Mouse (Mus musculus): ENCODE results near the gene Kctd15. TPM values are rescaled to one million over a fixed set of nuclear protein-coding genes. Genes with fewer than 3 reads are reported as not detected.

Gene Kctd15
- total and polyA plus RNA-seq, 2 experiments: 2.5 to 10.7 TPM

DNA sequence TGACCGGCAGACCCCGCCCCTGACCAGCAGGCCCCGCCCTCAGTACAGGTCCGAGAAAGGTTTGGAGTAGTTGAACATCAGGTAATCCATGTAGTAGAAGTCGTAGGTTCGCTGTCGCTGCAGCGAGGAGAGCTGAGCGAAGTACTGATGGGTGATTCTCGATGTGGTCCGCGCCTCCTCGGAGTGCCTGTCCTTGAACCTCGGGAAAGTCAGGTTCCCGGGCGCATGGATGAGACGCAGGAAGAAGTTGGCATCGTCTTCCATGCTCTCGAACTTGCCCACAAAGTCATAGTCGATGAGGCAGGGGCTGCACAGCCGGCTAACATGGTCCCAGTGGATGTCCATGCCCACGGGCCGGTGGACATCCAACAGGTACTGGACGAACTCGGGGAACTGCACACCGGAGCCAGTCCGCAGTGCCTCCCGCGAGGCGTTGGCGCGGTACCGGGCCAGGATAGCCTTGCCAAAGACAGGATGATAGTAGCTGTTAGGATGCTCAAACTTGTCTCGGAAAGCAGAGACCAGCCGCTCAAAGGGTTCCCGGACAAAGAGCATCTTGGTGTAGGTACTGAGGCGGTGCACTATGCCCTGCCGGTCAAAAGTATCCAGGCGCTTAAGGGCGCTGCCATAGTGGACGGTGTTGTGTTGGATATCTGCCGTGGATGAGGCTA is 18.7 kb upstream of the Kctd15 start:
- Histone ChIP-seq H3K79me2 (ENCODE audit: control insufficient read depth, insufficient read depth, low read length) (no peaks in the 10 kb centered on the region), H3K27me3 (ENCODE audit: control insufficient read depth, insufficient read depth, low read length) (peaks cover 8% of the 10 kb centered on the region), H3K27ac (replicated peaks; ENCODE audit: insufficient read depth, low read depth, low read length) (no peak overlapping the region), H3K36me3 (ENCODE audit: control insufficient read depth, insufficient read depth, low read length) (no peaks in the 10 kb centered on the region), H3K4me3 (ENCODE audit: insufficient read depth, low read depth, low read length) (no peak overlapping the region), H3K9ac (ENCODE audit: low read depth, low read length) (no peak overlapping the region), H3K4me1 (ENCODE audit: control insufficient read depth, insufficient read depth, low read length) (no peaks in the 10 kb centered on the region)
- 24% methylated on average over 42 of the region's 42 CpGs for whole genome bisulfite sequencing
- no peak for TF ChIP-seq CTCF (IDR thresholded peaks at IDR 0.05; ENCODE audit: low read depth, low read length)
- no peak for TF ChIP-seq POLR2A (IDR thresholded peaks at IDR 0.05; ENCODE audit: extremely low read depth, insufficient read depth, low read length)
- DNase-seq (ENCODE audit: extremely low read depth, low read depth, low spot score): no peak

- no peak for DNase-seq (ENCODE audit: extremely low read depth, low read depth, low spot score)
- WGBS: 83% methylated on average over 4 of the region's 4 CpGs
These were observed 16.4 kb upstream of the Kctd15 start for GRCm38 (mm10) chr7:34672916-34673315.

GRCm38 (mm10) chr7:34671911-34672310 is 15.4 kb upstream of the Kctd15 start:
- peak; percentile 100 for TF ChIP-seq CTCF (IDR thresholded peaks at IDR 0.05; ENCODE audit: low read depth, low read length)
- no peak for TF ChIP-seq POLR2A (IDR thresholded peaks at IDR 0.05; ENCODE audit: extremely low read depth, insufficient read depth, low read length)
- Histone ChIP-seq H3K4me1 (ENCODE audit: control insufficient read depth, insufficient read depth, low read length) (no peaks in the 10 kb centered on the region), H3K27me3 (ENCODE audit: control insufficient read depth, insufficient read depth, low read length) (peaks cover 8% of the 10 kb centered on the region), H3K79me2 (ENCODE audit: control insufficient read depth, insufficient read depth, low read length) (no peaks in the 10 kb centered on the region), H3K27ac (replicated peaks; ENCODE audit: insufficient read depth, low read depth, low read length) (no peak overlapping the region), H3K9ac (ENCODE audit: low read depth, low read length) (no peak overlapping the region), H3K36me3 (ENCODE audit: control insufficient read depth, insufficient read depth, low read length) (no peaks in the 10 kb centered on the region), H3K4me3 (ENCODE audit: insufficient read depth, low read depth, low read length) (no peak overlapping the region)
- 3% methylated on average over 6 of the region's 6 CpGs for WGBS
- DNase-seq (ENCODE audit: extremely low read depth, low read depth, low spot score): peak; percentile 53

More at GRCm38 (mm10) chr7:34672916-34673315, 16.4 kb upstream of the Kctd15 start:
- Histone ChIP-seq H3K4me1 (ENCODE audit: control insufficient read depth, insufficient read depth, low read length) (no peaks in the 10 kb centered on the region), H3K9ac (ENCODE audit: low read depth, low read length) (no peak overlapping the region), H3K27ac (replicated peaks; ENCODE audit: insufficient read depth, low read depth, low read length) (no peak overlapping the region), H3K27me3 (ENCODE audit: control insufficient read depth, insufficient read depth, low read length) (peaks cover 8% of the 10 kb centered on the region), H3K79me2 (ENCODE audit: control insufficient read depth, insufficient read depth, low read length) (no peaks in the 10 kb centered on the region), H3K36me3 (ENCODE audit: control insufficient read depth, insufficient read depth, low read length) (no peaks in the 10 kb centered on the region), H3K4me3 (ENCODE audit: insufficient read depth, low read depth, low read length) (no peak overlapping the region)
- TF ChIP-seq CTCF (IDR thresholded peaks at IDR 0.05; ENCODE audit: low read depth, low read length) (no peak), POLR2A (IDR thresholded peaks at IDR 0.05; ENCODE audit: extremely low read depth, insufficient read depth, low read length) (no peak)

DNA sequence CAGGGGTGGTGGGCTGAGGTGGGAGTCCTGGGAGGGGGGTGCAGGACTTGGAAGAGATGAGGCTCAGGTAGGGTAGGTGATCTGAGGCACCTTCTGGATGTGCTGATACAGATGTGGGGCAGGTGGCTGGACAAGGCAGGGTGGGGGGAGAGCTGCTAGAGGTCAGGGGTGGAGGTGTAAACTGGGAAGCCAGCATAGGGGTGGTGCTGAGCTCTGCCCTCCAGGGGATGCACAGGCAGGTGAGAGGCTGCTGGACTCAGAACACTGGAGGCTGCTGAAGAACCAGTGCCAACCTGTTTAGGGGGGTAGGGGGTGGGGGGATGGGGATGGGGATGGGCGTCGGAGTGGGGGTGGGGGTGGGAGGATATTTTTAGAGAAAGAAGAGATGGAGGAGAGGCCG is 14.2 kb upstream of the Kctd15 start:
- TF ChIP-seq CTCF (IDR thresholded peaks at IDR 0.05; ENCODE audit: low read depth, low read length) (no peak), POLR2A (IDR thresholded peaks at IDR 0.05; ENCODE audit: extremely low read depth, insufficient read depth, low read length) (no peak)
- Histone ChIP-seq H3K27ac (replicated peaks; ENCODE audit: insufficient read depth, low read depth, low read length) (no peak overlapping the region), H3K4me3 (ENCODE audit: insufficient read depth, low read depth, low read length) (no peak overlapping the region), H3K36me3 (ENCODE audit: control insufficient read depth, insufficient read depth, low read length) (no peaks in the 10 kb centered on the region), H3K79me2 (ENCODE audit: control insufficient read depth, insufficient read depth, low read length) (no peaks in the 10 kb centered on the region), H3K9ac (ENCODE audit: low read depth, low read length) (no peak overlapping the region), H3K4me1 (ENCODE audit: control insufficient read depth, insufficient read depth, low read length) (no peaks in the 10 kb centered on the region), H3K27me3 (ENCODE audit: control insufficient read depth, insufficient read depth, low read length) (peaks cover 8% of the 10 kb centered on the region)
- DNase-seq (ENCODE audit: extremely low read depth, low read depth, low spot score): no peak
- 94% methylated on average over 3 of the region's 3 CpGs for WGBS

DNA sequence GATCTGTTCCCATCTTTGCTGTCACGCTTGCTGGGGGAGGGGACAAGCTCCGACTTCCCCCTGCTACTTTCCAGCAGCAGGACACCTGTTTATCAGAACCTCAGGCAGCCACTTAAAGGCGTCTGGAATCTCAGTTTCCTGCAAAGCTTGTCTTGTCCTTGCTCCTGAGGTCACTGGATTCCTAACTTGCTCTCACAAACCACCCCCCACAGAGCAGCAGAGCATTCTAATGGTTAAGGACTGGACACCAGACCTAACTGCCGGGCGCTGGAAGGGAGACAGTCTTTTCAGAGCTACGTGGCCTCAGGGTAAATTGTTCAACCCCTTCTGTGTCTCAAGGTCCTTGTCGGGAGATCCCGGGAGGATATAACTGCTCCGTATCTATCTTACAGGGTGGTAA is 12.8 kb upstream of the Kctd15 start:
- TF ChIP-seq POLR2A (IDR thresholded peaks at IDR 0.05; ENCODE audit: extremely low read depth, insufficient read depth, low read length) (no peak), CTCF (IDR thresholded peaks at IDR 0.05; ENCODE audit: low read depth, low read length) (no peak)
- Histone ChIP-seq H3K27ac (replicated peaks; ENCODE audit: insufficient read depth, low read depth, low read length) (no peak overlapping the region), H3K36me3 (ENCODE audit: control insufficient read depth, insufficient read depth, low read length) (no peaks in the 10 kb centered on the region), H3K27me3 (ENCODE audit: control insufficient read depth, insufficient read depth, low read length) (no peaks in the 10 kb centered on the region), H3K9ac (ENCODE audit: low read depth, low read length) (no peak overlapping the region), H3K79me2 (ENCODE audit: control insufficient read depth, insufficient read depth, low read length) (no peaks in the 10 kb centered on the region), H3K4me3 (ENCODE audit: insufficient read depth, low read depth, low read length) (no peak overlapping the region), H3K4me1 (ENCODE audit: control insufficient read depth, insufficient read depth, low read length) (no peaks in the 10 kb centered on the region)
- 52% methylated on average over 9 of the region's 9 CpGs for WGBS
- no peak for DNase-seq (ENCODE audit: extremely low read depth, low read depth, low spot score)

DNA sequence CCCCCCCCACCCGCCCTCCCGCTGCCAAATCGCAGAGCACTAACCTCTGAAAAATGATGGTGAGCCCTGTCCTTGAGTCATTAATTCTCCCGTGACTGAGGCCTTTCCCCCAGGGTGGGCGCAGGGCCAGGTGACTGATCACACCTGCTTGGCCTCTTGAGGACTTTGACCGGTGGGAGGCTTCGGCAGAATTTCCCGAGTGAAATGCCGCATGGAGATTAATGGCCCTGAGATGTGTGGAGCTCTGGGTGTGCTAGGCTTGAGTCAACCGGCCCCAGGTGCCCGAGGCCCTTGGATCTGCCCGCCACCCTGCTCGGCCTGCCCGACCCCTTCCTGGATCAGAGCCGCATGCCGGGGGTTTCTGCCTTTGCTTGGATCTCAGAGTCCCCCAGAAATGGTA is 11.3 kb upstream of the Kctd15 start:
- no peaks in the 10 kb centered on the region for H3K79me2 ChIP-seq (ENCODE audit: control insufficient read depth, insufficient read depth, low read length)
- DNase-seq (ENCODE audit: extremely low read depth, low read depth, low spot score): no peak
- TF ChIP-seq POLR2A (IDR thresholded peaks at IDR 0.05; ENCODE audit: extremely low read depth, insufficient read depth, low read length) (no peak), CTCF (IDR thresholded peaks at IDR 0.05; ENCODE audit: low read depth, low read length) (no peak)
- no peak overlapping the region for H3K9ac ChIP-seq (ENCODE audit: low read depth, low read length)
- H3K4me3 ChIP-seq (ENCODE audit: insufficient read depth, low read depth, low read length): no peak overlapping the region
- H3K27me3 ChIP-seq (ENCODE audit: control insufficient read depth, insufficient read depth, low read length): no peaks in the 10 kb centered on the region
- H3K27ac ChIP-seq (replicated peaks; ENCODE audit: insufficient read depth, low read depth, low read length): no peak overlapping the region
- WGBS: 72% methylated on average over 16 of the region's 16 CpGs
- no peaks in the 10 kb centered on the region for H3K4me1 ChIP-seq (ENCODE audit: control insufficient read depth, insufficient read depth, low read length)
- H3K36me3 ChIP-seq (ENCODE audit: control insufficient read depth, insufficient read depth, low read length): no peaks in the 10 kb centered on the region
